Mouse (Mus musculus) gastrocnemius, postnatal 25 days (tissue): Measurements from ENCODE around the gene Nr4a2. TPM values are rescaled to one million over a fixed set of nuclear protein-coding genes. Genes with fewer than 3 reads are reported as not detected.
A peak's percentile ranks its signal among the peaks of the same experiment; 100 is the strongest.

Experiments
- DNase-seq: peaks from one replicate; pipeline ENCODE4 v3.0.0; 2022
- total RNA-seq, 2 experiments: library from RNA; stranded (reverse); gene quantifications; 1 replicate in 1 of 2; 2 replicates in 1 of 2; pipeline ENCODE4 v1.2.3; 2021

Nr4a2 gene
- total RNA-seq, 2 experiments from 2014 or later: 1.1 to 1.6 TPM

DNA sequence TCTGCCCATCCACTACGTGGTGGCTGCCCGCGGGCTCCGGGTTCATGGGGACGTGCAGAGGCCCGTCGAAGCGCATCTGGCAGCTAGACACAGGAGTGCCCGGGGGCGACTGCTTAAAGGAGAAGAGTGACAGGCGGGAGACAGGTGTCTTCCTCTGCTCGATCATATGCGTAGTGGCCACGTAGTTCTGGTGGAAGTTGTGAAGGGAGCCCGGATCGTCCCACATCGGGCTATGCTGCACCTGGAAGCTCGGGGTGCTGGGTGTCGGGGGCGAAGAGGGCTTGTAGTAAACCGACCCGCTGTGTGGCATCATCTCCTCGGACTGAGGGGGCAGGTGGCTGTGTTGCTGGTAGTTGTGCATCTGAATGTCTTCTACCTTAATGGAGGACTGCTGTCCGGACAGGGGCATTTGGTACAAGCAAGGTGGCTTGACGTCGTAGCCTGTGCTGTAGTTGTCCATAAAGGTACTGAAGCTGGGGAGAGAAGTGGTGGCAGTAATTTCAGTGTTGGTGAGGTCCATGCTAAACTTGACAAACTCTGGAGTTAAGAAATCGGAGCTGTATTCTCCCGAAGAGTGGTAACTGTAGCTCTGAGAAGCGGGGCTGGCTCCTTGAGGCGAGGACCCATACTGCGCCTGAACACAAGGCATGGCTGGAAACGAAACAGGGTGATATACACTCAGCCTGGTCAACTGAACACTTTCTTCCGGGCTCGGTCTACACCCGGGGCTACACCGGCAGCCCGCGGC lies 11.8 kb downstream of the Nr4a2 start:
- DNase-seq: no peak

DNA sequence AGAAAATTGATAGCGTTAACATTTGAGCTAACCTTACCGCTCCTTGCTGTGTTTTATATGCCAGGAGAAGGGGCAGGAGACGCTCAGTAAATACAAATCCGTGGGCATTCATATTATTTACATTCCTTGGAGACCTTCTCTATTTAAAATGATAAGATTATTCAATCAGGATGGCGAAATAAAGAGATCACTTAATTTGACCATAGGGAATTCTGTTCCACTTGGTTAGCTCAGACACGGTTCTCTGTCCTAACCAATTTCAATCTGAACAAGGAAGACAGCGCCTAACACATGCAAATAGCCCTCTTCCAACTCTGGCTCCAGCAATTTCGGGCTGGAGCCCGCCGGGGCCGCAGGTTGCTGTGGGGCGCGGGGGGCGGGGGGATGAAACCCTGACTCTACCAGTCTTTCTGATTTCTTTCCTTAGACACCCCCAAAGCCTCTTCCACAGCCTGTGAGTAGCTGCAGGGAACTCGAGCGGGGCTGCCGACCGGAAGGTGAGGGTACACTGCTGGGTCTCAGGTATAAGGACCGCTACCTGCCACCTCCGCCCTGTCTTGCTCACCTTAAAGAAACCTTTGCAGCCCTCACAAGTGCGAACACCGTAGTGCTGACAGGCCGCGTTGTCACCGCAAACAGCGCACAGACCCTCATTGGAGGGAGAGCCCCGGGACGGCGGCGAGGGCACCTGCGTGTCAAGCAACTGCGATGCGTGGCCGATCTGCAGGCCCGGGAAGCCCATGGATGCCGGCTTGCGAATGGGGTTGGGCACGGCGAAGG lies 12.6 kb downstream of the Nr4a2 start:
- DNase-seq: no peak

DNA sequence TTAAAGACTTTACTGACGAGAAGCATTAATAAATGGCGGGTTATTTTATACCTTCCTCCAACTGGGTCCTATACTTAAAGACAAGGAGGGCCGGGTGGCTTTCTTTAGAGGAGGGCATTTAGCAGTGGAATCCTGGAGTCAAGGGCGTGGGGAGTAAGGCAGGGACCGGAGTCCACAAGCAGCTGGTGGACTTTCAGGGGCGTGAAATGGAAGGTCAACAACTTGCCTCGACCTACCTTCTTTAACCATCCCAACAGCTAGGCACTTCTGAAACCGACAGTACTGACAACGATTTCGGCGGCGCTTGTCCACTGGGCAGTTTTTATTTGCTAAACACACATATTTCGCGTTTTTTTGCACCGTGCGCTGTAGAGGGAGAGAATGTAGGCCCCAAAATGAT lies 13.4 kb downstream of the Nr4a2 start:
- no peak for DNase-seq

DNA sequence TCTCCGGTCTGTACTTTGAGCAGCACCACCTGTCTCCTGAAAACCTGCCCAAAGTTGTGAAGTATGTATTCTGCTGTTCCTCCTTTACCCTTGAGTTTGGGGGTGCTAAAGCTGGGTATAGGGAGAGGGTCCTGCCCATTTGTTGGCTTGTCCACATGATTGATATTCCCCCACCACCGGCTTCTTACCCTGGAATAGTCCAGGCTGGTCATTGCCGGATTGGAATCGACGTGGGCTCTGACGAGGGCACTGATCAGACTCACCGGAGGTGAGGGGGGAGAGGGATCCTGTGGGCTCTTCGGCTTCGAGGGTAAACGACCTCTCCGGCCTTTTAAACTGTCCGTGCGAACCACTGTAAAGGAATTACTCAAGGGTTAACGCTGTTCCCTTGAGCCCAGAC lies 13.9 kb downstream of the Nr4a2 start:
- DNase-seq: no peak

DNA sequence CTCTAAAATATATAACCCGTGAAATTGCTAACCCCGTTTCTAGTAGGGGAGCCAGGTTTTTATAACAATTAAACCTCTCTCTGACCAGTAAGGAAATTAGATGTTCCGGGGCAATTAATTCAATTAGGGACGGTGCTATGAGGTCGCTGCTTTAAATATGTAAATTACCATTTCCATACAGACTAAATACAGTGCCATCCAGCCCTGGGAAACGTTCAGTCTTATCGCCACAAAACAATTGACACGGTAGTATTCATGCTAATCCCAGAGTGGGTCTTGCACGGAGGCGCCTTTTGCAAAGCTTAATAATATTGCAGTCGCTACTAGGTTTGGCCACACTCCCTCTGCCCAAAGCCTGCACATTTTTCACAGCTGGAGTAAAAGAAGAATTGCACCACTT lies 14.5 kb downstream of the Nr4a2 start:
- DNase-seq: no peak

DNA sequence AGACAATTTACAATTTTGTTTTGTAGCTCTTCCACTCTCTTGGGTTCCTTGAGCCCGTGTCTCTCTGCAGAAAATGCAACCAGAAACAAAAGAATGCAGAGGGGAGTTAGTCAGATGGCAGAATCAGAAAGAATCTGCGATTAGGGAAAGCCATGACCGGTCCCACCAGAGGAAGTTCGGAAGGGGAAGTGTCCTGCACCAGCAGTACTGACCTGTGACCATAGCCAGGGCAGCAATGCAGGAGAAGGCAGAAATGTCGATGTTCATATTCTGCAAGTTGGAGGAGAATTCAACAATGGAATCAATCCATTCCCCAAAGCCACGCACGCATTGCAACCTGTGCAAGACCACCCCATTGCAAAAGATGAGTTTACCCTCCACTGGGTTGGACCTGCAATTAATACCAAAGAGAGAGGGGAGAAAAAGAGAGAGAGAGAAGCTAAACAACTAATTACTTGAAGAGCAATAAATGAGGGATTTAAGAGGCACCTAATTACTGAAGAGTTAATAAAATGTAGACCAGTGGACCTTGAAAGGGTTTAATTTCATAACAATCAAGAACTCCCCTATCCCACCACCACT lies 15.4 kb downstream of the Nr4a2 start:
- DNase-seq: no peak

DNA sequence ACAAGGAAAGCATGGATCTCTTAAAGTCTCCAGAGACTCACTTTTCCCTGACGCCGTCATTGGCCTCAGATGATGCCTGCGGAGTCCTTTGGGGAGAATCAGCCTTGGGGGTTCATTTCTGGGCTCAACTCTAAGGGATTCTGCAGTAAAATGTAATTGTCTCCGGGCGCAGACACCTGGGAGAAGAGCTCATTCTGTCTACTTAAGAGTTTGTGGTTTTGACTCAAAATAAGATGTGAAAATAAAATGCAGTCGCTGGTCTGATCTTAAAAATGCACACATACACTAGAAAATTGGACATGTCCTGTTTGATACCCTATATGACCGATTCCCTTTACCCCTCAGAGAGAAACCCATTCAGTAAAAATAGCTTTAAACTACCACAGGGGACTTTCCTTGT lies 18.4 kb downstream of the Nr4a2 start:
- no peak for DNase-seq

DNA sequence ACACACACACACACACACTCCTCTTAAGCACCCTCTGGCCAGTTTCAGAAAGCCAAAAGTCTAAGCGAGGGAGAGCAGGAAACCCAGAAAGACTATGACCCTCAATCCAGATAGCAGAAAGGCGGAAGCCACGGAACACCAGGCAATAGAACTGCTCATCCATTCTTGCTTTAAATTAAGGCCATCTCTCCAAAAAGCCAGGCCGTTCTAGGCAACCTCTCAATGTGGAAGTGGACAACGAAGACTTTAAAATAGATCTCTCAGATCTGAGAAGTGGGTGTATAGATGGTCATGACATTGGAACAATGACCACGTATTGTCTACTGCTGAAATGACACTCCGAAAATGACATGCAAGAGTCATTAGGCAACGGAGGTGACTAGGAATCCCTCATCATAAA lies 19.1 kb downstream of the Nr4a2 start:
- DNase-seq: no peak

DNA sequence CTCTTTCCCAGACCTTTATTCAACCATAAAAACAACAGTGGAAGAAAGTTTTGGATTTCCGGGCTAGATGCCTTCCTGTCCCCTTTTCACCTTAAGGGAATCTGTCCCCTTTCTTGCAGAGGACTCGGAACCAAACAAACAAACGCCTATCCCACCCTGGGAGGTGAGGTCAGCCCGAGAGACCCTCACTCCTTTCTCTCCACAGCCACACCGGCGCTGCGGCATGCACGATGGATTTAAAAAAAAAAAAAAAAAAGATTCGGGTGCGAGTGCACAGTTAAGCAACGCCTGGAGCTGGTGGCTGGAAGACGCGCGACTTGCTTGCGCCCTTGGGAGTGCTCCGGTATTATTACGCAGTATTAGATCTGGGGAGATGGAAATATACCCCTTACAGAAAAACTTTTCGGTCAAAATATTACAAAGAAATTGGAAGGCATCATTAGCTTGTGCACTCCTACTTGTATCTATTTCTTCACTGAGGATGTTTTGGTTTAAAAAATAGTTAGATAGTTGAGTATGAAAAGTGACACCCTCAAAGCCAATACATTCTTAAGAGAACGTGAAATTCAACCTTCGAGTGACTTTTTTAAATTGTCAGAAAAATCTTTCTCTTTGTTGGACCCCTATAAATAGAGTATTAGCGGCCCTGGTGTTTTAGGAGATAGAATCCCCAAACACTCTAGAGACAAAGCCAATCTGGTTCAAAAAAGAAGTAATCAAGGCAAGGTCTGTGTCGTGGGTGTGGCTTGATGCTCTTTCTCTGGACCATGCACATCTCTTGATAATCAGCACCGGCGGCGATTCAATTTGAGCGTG lies 19.8 kb downstream of the Nr4a2 start:
- no peak for DNase-seq

DNA sequence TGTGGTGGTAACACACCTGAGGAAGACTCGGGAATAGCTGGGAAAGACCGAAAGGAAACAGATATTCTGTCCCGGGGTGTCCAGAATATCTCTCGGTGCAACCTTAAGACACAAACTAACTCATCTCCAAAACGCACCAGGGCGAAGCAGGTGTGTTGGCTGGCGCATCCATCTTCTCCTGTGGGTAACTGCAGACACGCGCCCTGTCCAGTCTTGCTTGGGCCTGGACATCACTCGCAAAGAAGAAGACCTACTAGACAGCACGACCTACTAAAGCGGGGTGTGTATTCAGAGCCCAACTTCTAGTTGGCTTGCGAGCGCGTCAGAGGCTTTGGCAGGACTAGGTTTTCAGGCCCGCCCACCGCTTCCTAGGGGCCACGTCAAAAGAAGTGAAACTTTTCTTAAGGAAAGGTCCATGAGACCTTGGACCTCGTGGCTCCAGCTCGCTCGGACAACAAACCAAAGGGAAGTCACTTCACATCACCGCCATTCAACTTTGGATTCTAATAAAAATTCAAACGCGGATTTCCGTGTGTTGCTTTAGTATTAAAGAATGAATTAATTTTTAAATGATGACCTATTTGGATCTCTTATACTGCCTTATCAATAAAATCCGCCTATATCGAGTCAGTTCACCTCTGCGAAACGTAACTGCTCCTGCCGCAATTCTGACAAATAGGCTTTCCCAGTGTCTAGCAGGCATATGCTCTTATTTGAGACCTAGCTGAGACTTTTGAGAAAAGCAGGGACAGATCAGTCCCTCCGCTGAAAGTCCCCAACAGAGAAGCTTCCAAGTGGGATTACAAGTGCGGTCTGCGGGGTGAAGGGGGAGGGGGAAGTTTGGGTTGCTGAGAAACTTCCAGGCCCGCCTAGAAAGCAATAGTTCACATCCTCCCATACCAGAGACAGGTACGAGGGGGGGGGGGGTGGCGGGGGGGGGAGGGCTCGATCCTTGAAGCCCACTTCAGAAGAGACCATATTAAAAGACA lies 20.7 kb downstream of the Nr4a2 start:
- no peak for DNase-seq

DNA sequence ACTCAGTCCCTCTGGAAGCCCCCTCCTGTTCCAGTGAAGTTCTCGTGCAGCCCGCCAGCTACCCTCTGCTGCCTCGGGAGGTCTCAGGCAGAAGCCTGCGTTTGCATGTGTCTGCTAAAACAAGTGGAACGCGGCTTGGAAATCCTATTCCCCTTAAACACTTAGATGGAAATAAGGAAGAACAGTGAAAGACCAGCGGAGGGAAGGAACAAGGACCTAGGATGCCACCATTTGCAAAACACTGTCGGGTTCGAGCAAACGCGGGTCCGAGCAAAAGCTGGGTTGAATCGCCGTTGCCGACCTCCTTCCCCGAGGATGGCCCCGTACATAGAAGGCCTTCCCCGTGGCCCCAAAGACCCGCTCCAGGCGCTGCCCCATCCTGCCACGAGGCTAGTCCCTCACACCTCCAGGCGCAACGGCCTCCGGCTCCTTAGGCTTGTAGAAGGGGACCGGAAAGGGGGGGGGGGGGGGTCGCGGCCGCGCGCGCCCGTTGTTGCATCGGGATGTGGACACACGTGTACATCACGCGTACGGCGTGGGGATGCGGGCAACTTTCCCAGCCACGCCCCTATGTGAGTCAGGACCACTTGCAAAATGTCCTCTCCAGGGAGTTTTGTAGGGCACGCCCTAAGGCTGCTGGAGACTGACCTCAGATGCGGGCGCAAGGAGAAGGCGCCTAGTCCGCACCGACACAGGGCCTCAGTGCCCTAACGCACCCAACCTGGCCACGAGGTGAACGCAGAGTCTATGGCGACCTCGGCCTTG lies 21.5 kb downstream of the Nr4a2 start:
- DNase-seq: peak; percentile 16

DNA sequence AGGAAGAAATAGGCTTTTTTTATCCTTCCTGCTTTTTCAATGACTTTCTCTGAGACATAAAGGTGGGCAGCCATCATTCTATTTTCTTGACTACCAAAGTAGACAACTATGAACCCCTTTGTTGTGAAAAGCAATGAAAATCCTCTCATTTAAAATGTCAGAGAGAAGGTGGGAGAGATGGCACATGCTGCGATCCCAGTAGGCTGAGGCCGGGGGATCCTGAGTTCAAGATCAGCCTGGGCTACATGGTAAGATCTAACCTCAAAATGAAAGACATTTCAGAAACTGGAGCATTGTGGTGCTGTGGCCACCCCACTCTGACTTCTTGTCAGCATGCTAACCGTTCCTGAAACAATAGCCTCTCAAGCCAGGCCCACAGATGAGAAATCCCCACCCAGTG lies 23.6 kb downstream of the Nr4a2 start:
- no peak for DNase-seq

DNA sequence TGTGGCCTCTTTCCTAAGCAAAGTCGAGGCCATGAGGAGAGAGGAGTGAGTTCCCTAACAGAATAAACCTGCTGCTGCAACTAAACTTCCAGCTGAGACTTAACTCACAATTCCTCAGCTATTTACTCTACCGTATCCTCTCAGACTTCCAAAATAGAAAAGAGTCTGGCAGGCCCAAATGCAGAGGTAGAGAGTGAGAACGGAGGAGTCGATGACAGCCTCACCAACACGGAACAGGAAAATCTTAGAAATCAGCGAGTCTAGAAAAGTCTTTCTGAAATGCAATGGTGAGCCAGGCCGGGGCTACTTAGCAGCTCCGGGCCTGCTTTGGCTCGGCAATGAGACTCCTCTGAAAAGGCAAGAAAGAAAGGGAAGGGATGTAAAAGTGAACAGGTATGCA lies 51.4 kb downstream of the Nr4a2 start:
- DNase-seq: no peak

DNA sequence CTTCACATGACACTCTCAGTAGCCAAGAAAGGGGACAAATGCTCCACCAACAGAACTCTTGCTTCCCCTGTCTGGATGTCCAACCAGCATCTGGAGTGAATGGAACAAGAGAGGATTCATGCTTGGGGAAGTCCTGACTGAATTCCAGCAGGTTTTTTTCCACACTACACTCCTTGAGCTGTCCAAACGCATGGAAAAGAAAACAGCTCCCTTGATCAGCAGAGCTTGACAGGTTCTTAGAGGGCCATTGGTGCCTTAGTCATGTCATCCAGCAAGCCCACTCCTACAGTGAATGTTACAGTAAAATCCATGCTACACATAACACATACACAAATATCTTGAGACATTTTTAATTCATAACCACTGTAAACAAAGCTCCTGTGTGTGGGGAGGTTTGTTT lies 60.3 kb downstream of the Nr4a2 start:
- DNase-seq: no peak

Other genes with a start within 250 kb of the Nr4a2 start
- gene Gpd2, start 113.6 kb upstream of the Nr4a2 start, total RNA-seq: 100 to 1,000 TPM; 193 to 197 TPM